23 mouse cellular contexts compared by ENCODE assay signal in the genomic region with DNA sequence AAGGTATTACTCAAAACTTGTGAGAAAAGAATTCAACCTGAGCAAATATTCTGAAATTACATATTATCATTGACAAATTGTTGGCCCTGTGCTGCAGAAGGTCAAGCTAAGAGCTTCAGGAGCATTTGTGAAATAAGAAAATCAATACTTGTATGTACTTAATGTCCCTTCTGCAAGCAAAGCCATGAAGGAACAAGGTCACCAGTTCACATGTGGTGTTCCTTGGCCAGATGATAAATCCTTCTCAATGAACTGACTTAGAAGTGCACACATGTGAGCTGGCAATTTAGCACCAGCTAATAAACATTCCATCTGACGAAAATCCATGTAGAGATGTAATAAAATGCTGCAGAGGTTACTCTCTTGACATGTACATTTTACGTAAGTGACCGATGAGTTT.
"Had no signal": no experiment of that assay in that cellular context is flagged by ENCODE, and none has a peak within 500 bp of the region (broad histone marks: within the 10 kb centered on the region; RNA-seq: fewer than 3 reads in every experiment).

No protein-coding gene starts in this region.

- H3K36me3 ChIP-seq: lung, embryonic 15.5 days; midbrain, embryonic 10.5 days; midbrain, embryonic 12.5 days; neural tube, embryonic 13.5 days; neural tube, embryonic 15.5 days had no signal

- ATAC-seq: liver, postnatal 0 days; lung, postnatal 0 days; midbrain, embryonic 16.5 days had no signal

- DNase-seq: liver, postnatal 0 days; lung, adult 2 months; lung, postnatal 14 days; lung, postnatal 36 days; midbrain, embryonic 14.5 days; retina, postnatal 1 day; right cerebral cortex, adult 18-20 months; right cerebral cortex, postnatal 25 days; right cerebral cortex, postnatal 4 days; spleen, adult 18-20 months; thymus, adult 18-20 months; thymus, postnatal 14 days; thymus, postnatal 36 days had no signal

- H3K9me3 ChIP-seq: lung, embryonic 15.5 days; megakaryocyte, embryonic 14.5 days; midbrain, embryonic 10.5 days; midbrain, embryonic 12.5 days; neural tube, embryonic 13.5 days; neural tube, embryonic 15.5 days had no signal

- H3K4me2 ChIP-seq: lung, embryonic 15.5 days; midbrain, embryonic 12.5 days; neural tube, embryonic 13.5 days; neural tube, embryonic 15.5 days had no signal

- H3K4me1 ChIP-seq: lung, embryonic 15.5 days; megakaryocyte, embryonic 14.5 days; midbrain, embryonic 10.5 days; midbrain, embryonic 12.5 days; neural tube, embryonic 13.5 days; neural tube, embryonic 15.5 days had no signal

- H3K4me3 ChIP-seq: lung, embryonic 15.5 days; megakaryocyte, embryonic 14.5 days; midbrain, embryonic 10.5 days; midbrain, embryonic 12.5 days; myocyte; neural tube, embryonic 13.5 days; neural tube, embryonic 15.5 days had no signal

- H3K9ac ChIP-seq: liver, postnatal 0 days; lung, embryonic 15.5 days; midbrain, embryonic 12.5 days; neural tube, embryonic 13.5 days; neural tube, embryonic 15.5 days had no signal

- H3K27me3 ChIP-seq: lung, embryonic 15.5 days; megakaryocyte, embryonic 14.5 days; midbrain, embryonic 12.5 days; neural tube, embryonic 13.5 days; neural tube, embryonic 15.5 days had no signal

- H3K27ac ChIP-seq: lung, embryonic 15.5 days; macrophage; midbrain, embryonic 10.5 days; midbrain, embryonic 12.5 days; neural tube, embryonic 13.5 days; neural tube, embryonic 15.5 days had no signal
